ENCODE assay signal across 28 mouse cellular contexts in genomic region chr16:96322739-96323138, GRCm38 (mm10).
A peak's percentile ranks its signal among the peaks of the same experiment; 100 is the strongest.
DNase-seq lines count a peak whose midpoint lies in the region; ATAC-seq and TF ChIP-seq lines count a peak whose summit lies in the region.
"Had no signal": no experiment of that assay in that cellular context is flagged by ENCODE, and none has a peak within 500 bp of the region (broad histone marks: within the 10 kb centered on the region; RNA-seq: fewer than 3 reads in every experiment).

No protein-coding gene starts in this region.

- WGBS in kidney, adult 2 months: 66% methylated on average over 1 of the region's 1 CpGs
- 92% methylated on average over 1 of the region's 1 CpGs for WGBS in kidney, embryonic 14.5 days
- 85% methylated on average over 1 of the region's 1 CpGs for WGBS in kidney, embryonic 16.5 days
- 82% methylated on average over 1 of the region's 1 CpGs for WGBS in kidney, embryonic 15.5 days
- 85% methylated on average over 1 of the region's 1 CpGs for WGBS in forebrain, embryonic 11.5 days

- H3K27me3 ChIP-seq in kidney, adult 2 months (replicated peaks; ENCODE audit: control insufficient read depth, insufficient read depth, low read length): no peaks in the 10 kb centered on the region
- H3K27me3 ChIP-seq in kidney, embryonic 14.5 days (ENCODE audit: control insufficient read depth, insufficient read depth, low read length): no peaks in the 10 kb centered on the region
- no peaks in the 10 kb centered on the region for H3K27me3 ChIP-seq in kidney, embryonic 16.5 days (ENCODE audit: insufficient read depth, low read length)
- H3K27me3 ChIP-seq in kidney, embryonic 15.5 days: no peaks in the 10 kb centered on the region
- H3K27me3 ChIP-seq in forebrain, embryonic 11.5 days (ENCODE audit: control insufficient read depth, insufficient read depth, low read length): no peaks in the 10 kb centered on the region
- H3K27me3 ChIP-seq: CH12.LX; embryonic facial prominence, embryonic 12.5 days; embryonic facial prominence, embryonic 15.5 days; forebrain, embryonic 12.5 days; forebrain, embryonic 15.5 days; heart, embryonic 12.5 days; heart, embryonic 15.5 days; hindbrain, embryonic 13.5 days; Patski had no signal

- H3K4me3 ChIP-seq in kidney, adult 2 months (ENCODE audit: insufficient read depth, low read depth, low read length): no peak overlapping the region
- no peak overlapping the region for H3K4me3 ChIP-seq in kidney, embryonic 14.5 days (ENCODE audit: low read length)
- no peak overlapping the region for H3K4me3 ChIP-seq in kidney, embryonic 16.5 days (ENCODE audit: low read length)
- no peak overlapping the region for H3K4me3 ChIP-seq in kidney, embryonic 15.5 days (replicated peaks)
- H3K4me3 ChIP-seq in forebrain, embryonic 11.5 days (ENCODE audit: low read depth, low read length): no peak overlapping the region
- H3K4me3 ChIP-seq: embryonic facial prominence, embryonic 12.5 days; embryonic facial prominence, embryonic 15.5 days; forebrain, embryonic 12.5 days; forebrain, embryonic 15.5 days; heart, embryonic 12.5 days; heart, embryonic 15.5 days; hindbrain, embryonic 10.5 days; hindbrain, embryonic 13.5 days had no signal

- no peaks in the 10 kb centered on the region for H3K9me3 ChIP-seq in kidney, embryonic 14.5 days (ENCODE audit: control insufficient read depth, low read length)
- no peaks in the 10 kb centered on the region for H3K9me3 ChIP-seq in kidney, embryonic 16.5 days (ENCODE audit: low read length)
- no peaks in the 10 kb centered on the region for H3K9me3 ChIP-seq in kidney, embryonic 15.5 days (replicated peaks)
- H3K9me3 ChIP-seq in forebrain, embryonic 11.5 days (ENCODE audit: control insufficient read depth, low read length): no peaks in the 10 kb centered on the region
- H3K9me3 ChIP-seq: embryonic facial prominence, embryonic 12.5 days; embryonic facial prominence, embryonic 15.5 days; forebrain, embryonic 12.5 days; forebrain, embryonic 15.5 days; G1E; heart, embryonic 15.5 days; hindbrain, embryonic 10.5 days; hindbrain, embryonic 13.5 days had no signal

- no peak for TF ChIP-seq CTCF in kidney, adult 2 months (conservative IDR thresholded peaks at IDR 0.05; ENCODE audit: insufficient read depth, insufficient read length, low read depth, low read length)

- H3K27ac ChIP-seq in kidney, adult 2 months (ENCODE audit: insufficient read depth, low read depth, low read length): no peak overlapping the region
- H3K27ac ChIP-seq in kidney, embryonic 14.5 days (ENCODE audit: low read depth, low read length): no peak overlapping the region
- no peak overlapping the region for H3K27ac ChIP-seq in kidney, embryonic 16.5 days (ENCODE audit: low read length)
- no peak overlapping the region for H3K27ac ChIP-seq in kidney, embryonic 15.5 days
- H3K27ac ChIP-seq in forebrain, embryonic 11.5 days (ENCODE audit: low read depth, low read length): no peak overlapping the region
- H3K27ac ChIP-seq: embryonic facial prominence, embryonic 12.5 days; embryonic facial prominence, embryonic 15.5 days; forebrain, embryonic 12.5 days; forebrain, embryonic 15.5 days; heart, embryonic 15.5 days; hindbrain, embryonic 10.5 days; hindbrain, embryonic 13.5 days had no signal

- no peak for TF ChIP-seq POLR2A in kidney, adult 2 months (IDR thresholded peaks at IDR 0.05; ENCODE audit: low read depth, low read length)

- peaks cover 16% of the 10 kb centered on the region for H3K4me1 ChIP-seq in kidney, adult 2 months (ENCODE audit: control insufficient read depth, insufficient read depth, low read length)
- 0 out of 2 replicates have a peak, but pooled peaks cover 3% of the 10 kb centered on the region for H3K4me1 ChIP-seq in kidney, embryonic 14.5 days (ENCODE audit: control insufficient read depth, insufficient read depth, low read length)
- H3K4me1 ChIP-seq in kidney, embryonic 16.5 days (ENCODE audit: insufficient read depth, low read length): peaks cover 18% of the 10 kb centered on the region
- peaks cover 15% of the 10 kb centered on the region for H3K4me1 ChIP-seq in kidney, embryonic 15.5 days
- no peaks in the 10 kb centered on the region for H3K4me1 ChIP-seq in forebrain, embryonic 11.5 days (replicated peaks; ENCODE audit: control insufficient read depth, insufficient read depth, low read length)
- H3K4me1 ChIP-seq: embryonic facial prominence, embryonic 15.5 days had no signal

- no peaks in the 10 kb centered on the region for H3K36me3 ChIP-seq in kidney, adult 2 months (ENCODE audit: control insufficient read depth, insufficient read depth, low read length)
- H3K36me3 ChIP-seq in kidney, embryonic 14.5 days (ENCODE audit: control insufficient read depth, insufficient read depth, low read length): no peaks in the 10 kb centered on the region
- H3K36me3 ChIP-seq in kidney, embryonic 16.5 days (ENCODE audit: insufficient read depth, low read length): no peaks in the 10 kb centered on the region
- no peaks in the 10 kb centered on the region for H3K36me3 ChIP-seq in kidney, embryonic 15.5 days
- no peaks in the 10 kb centered on the region for H3K36me3 ChIP-seq in forebrain, embryonic 11.5 days (ENCODE audit: control insufficient read depth, insufficient read depth, low read length)
- H3K36me3 ChIP-seq: embryonic facial prominence, embryonic 12.5 days; embryonic facial prominence, embryonic 15.5 days; forebrain, embryonic 12.5 days; forebrain, embryonic 15.5 days; G1E; heart, embryonic 12.5 days; heart, embryonic 15.5 days; hindbrain, embryonic 10.5 days; hindbrain, embryonic 13.5 days had no signal

- H3K4me2 ChIP-seq in kidney, embryonic 14.5 days (replicated peaks; ENCODE audit: low read depth, low read length): no peak overlapping the region
- no peak overlapping the region for H3K4me2 ChIP-seq in kidney, embryonic 16.5 days (replicated peaks; ENCODE audit: low read depth, low read length)
- no peak overlapping the region for H3K4me2 ChIP-seq in kidney, embryonic 15.5 days
- no peak overlapping the region for H3K4me2 ChIP-seq in forebrain, embryonic 11.5 days (ENCODE audit: low read depth, low read length, severe bottlenecking)
- H3K4me2 ChIP-seq: embryonic facial prominence, embryonic 12.5 days; embryonic facial prominence, embryonic 15.5 days; forebrain, embryonic 12.5 days; forebrain, embryonic 15.5 days; heart, embryonic 12.5 days; heart, embryonic 15.5 days; hindbrain, embryonic 13.5 days had no signal

- ATAC-seq in kidney, embryonic 14.5 days (ENCODE audit: low FRiP score, low TSS enrichment): no peak
- ATAC-seq in kidney, embryonic 16.5 days (ENCODE audit: low FRiP score, low TSS enrichment): peak; percentile 46; the same call in 1 of the 2 replicates
- ATAC-seq in kidney, embryonic 15.5 days (replicated peaks; ENCODE audit: low FRiP score): no peak; the same call in 1 of the 2 replicates
- ATAC-seq in forebrain, embryonic 11.5 days (replicated peaks; ENCODE audit: low FRiP score): no peak
- ATAC-seq: forebrain, embryonic 15.5 days; hindbrain, embryonic 16.5 days; Patski had no signal

- H3K9ac ChIP-seq in kidney, embryonic 14.5 days (ENCODE audit: low read depth, low read length): no peak overlapping the region
- no peak overlapping the region for H3K9ac ChIP-seq in kidney, embryonic 16.5 days (replicated peaks; ENCODE audit: low read length)
- H3K9ac ChIP-seq in kidney, embryonic 15.5 days: no peak overlapping the region
- H3K9ac ChIP-seq in forebrain, embryonic 11.5 days (ENCODE audit: low read length): no peak overlapping the region
- H3K9ac ChIP-seq: embryonic facial prominence, embryonic 12.5 days; embryonic facial prominence, embryonic 15.5 days; forebrain, embryonic 12.5 days; forebrain, embryonic 15.5 days; heart, embryonic 12.5 days; heart, embryonic 15.5 days; hindbrain, embryonic 13.5 days had no signal

- DNase-seq in kidney, adult 2 months: peak; percentile 74
- DNase-seq in kidney, postnatal 25 days: peak; percentile 29 to 50
- no peak for DNase-seq in forebrain, embryonic 11.5 days (ENCODE audit: low spot score)
- DNase-seq: adrenal gland, postnatal 10 days; adrenal gland, postnatal 36 days; B cell, adult 2 months; cerebellum, adult 18-20 months; cerebellum, adult 9-10 months; cerebellum, postnatal 14 days; gastrocnemius, postnatal 25 days; heart, adult 18-20 months; heart, postnatal 10 days; heart, postnatal 36 days had no signal
